Mouse (Mus musculus) hindbrain, embryonic 10.5 days (tissue): Measurements from ENCODE around the gene Rpusd1. TPM values are rescaled to one million over a fixed set of nuclear protein-coding genes. Genes with fewer than 3 reads are reported as not detected.
A peak's percentile ranks its signal among the peaks of the same experiment; 100 is the strongest.

Source experiments
- DNase-seq: peaks from one replicate; pipeline ENCODE4 v3.0.0-alpha.2; 2017; ENCODE audit warnings: low spot score
- H3K27ac ChIP-seq: fragments of 300-500 bp; sonication (generic); 2 replicates; pipeline ENCODE4 v1.5.1; 2016; ENCODE audit warnings: mild to moderate bottlenecking, moderate library complexity
- H3K27me3 ChIP-seq: fragments of 300-500 bp; sonication (generic); 2 replicates; pipeline ENCODE4 v1.6.1; 2016; ENCODE audit warnings: mild to moderate bottlenecking; ENCODE audit not compliant: poor library complexity, insufficient read depth, severe bottlenecking
- H3K36me3 ChIP-seq: fragments of 300-500 bp; sonication (generic); 2 replicates; pipeline ENCODE4 v1.6.1; 2016; ENCODE audit warnings: mild to moderate bottlenecking, moderate library complexity
- H3K4me1 ChIP-seq: fragments of 300-500 bp; sonication (generic); replicated peaks from 2 replicates; pipeline ENCODE4 v1.6.1; 2016; ENCODE audit warnings: mild to moderate bottlenecking
- H3K4me3 ChIP-seq: fragments of 300-500 bp; sonication (generic); 2 replicates; pipeline ENCODE4 v1.5.1; 2016; ENCODE audit warnings: mild to moderate bottlenecking, moderate library complexity
- H3K9me3 ChIP-seq: fragments of 300-500 bp; sonication (generic); 2 replicates; pipeline ENCODE4 v1.6.1; 2016; ENCODE audit warnings: mild to moderate bottlenecking, moderate library complexity
- WGBS: fragments of 180-500 bp; shearing (Covaris S2); methylation state at CpG from one replicate; pipeline ENCODE4 v1.1.7; 2016; 5-methylcytosine and 5-hydroxymethylcytosine counted together
- polyA plus RNA-seq: library from polyadenylated mRNA; unstranded; fragments of >200 nt; fragmentation: Nextera tagmentation; extraction: Ambion mirVana; gene quantifications from 2 replicates; pipeline ENCODE4 v1.2.1, GENCODE M21; 2016

Gene Rpusd1
- polyA plus RNA-seq, 1 experiment from 2014 or later = 24.8 TPM

- H3K4me1 ChIP-seq = no peaks in the 10 kb centered on the region
- no peaks in the 10 kb centered on the region for H3K9me3 ChIP-seq
- H3K27me3 ChIP-seq = no peaks in the 10 kb centered on the region; the same call in 1 of the 2 replicates
- H3K27ac ChIP-seq = no peak overlapping the region
- H3K4me3 ChIP-seq = no peak overlapping the region
- DNase-seq = no peak
- no peaks in the 10 kb centered on the region for H3K36me3 ChIP-seq
- WGBS = 81% methylated on average over 10 of the region's 10 CpGs
These were observed 16.8 kb downstream of the Rpusd1 start for GRCm38 (mm10) chr17:25744311-25744710.

- Histone ChIP-seq H3K4me1 (peaks cover 4% of the 10 kb centered on the region; the same call in 1 of the 2 replicates), H3K9me3 (no peaks in the 10 kb centered on the region), H3K36me3 (no peaks in the 10 kb centered on the region), H3K27me3 (no peaks in the 10 kb centered on the region), H3K4me3 (no peak overlapping the region), H3K27ac (no peak overlapping the region)
- 97% methylated on average over 4 of the region's 4 CpGs for WGBS
- DNase-seq = no peak
These were observed 20.8 kb downstream of the Rpusd1 start for GRCm38 (mm10) chr17:25748238-25748637.

- DNase-seq = no peak
- H3K4me3 ChIP-seq = no peak overlapping the region
- WGBS = 89% methylated on average over 6 of the region's 6 CpGs
- H3K9me3 ChIP-seq = no peaks in the 10 kb centered on the region
- H3K27me3 ChIP-seq = no peaks in the 10 kb centered on the region
- no peak overlapping the region for H3K27ac ChIP-seq
- peaks cover 4% of the 10 kb centered on the region; the same call in 1 of the 2 replicates for H3K4me1 ChIP-seq
- no peaks in the 10 kb centered on the region for H3K36me3 ChIP-seq
These were observed 21.8 kb downstream of the Rpusd1 start for GRCm38 (mm10) chr17:25749314-25749713.

GRCm38 (mm10) chr17:25751446-25751845, 24.0 kb downstream of the Rpusd1 start:
- no peak for DNase-seq

GRCm38 (mm10) chr17:25754241-25754640, 26.8 kb downstream of the Rpusd1 start, which contains the start of gene Msln:
TSS of gene Msln (minus strand) at chr17:25754378.
- Histone ChIP-seq H3K4me3 (no peak within 1 kb of the TSS), H3K4me1 (peaks cover 21% of the 10 kb centered on the region), H3K27me3 (peaks cover 17% of the 10 kb centered on the region), H3K36me3 (no peaks in the 10 kb centered on the region), H3K9me3 (no peaks in the 10 kb centered on the region), H3K27ac (no peak within 1 kb of the TSS)
- WGBS = 89% methylated on average over 9 of the region's 9 CpGs
- no peak for DNase-seq

More at GRCm38 (mm10) chr17:25751446-25751845, 24.0 kb downstream of the Rpusd1 start:
- Histone ChIP-seq H3K4me1 (peaks cover 21% of the 10 kb centered on the region), H3K27me3 (no peaks in the 10 kb centered on the region), H3K4me3 (no peak overlapping the region), H3K36me3 (no peaks in the 10 kb centered on the region), H3K27ac (no peak overlapping the region), H3K9me3 (no peaks in the 10 kb centered on the region)
- 79% methylated on average over 5 of the region's 5 CpGs for WGBS

GRCm38 (mm10) chr17:25755086-25755485, 27.6 kb downstream of the Rpusd1 start:
- H3K4me3 ChIP-seq = no peak overlapping the region
- WGBS = 80% methylated on average over 4 of the region's 4 CpGs

GRCm38 (mm10) chr17:25755627-25756377, 28.3 kb downstream of the Rpusd1 start:
- H3K4me3 ChIP-seq = no peak overlapping the region
- H3K27me3 ChIP-seq = peaks cover 19% of the 10 kb centered on the region
- H3K27ac ChIP-seq = peak overlapping the region; percentile 16; the same call in 1 of the 2 replicates
- no peak for DNase-seq
- no peaks in the 10 kb centered on the region for H3K36me3 ChIP-seq
- H3K4me1 ChIP-seq = peaks cover 21% of the 10 kb centered on the region
- 57% methylated on average over 4 of the region's 4 CpGs for WGBS
- no peaks in the 10 kb centered on the region for H3K9me3 ChIP-seq

More at GRCm38 (mm10) chr17:25755086-25755485, 27.6 kb downstream of the Rpusd1 start:
- no peak overlapping the region for H3K27ac ChIP-seq
- no peak for DNase-seq
- peaks cover 19% of the 10 kb centered on the region for H3K27me3 ChIP-seq
- H3K36me3 ChIP-seq = no peaks in the 10 kb centered on the region
- H3K9me3 ChIP-seq = no peaks in the 10 kb centered on the region
- peaks cover 21% of the 10 kb centered on the region for H3K4me1 ChIP-seq

GRCm38 (mm10) chr17:25756378-25757242, 29.1 kb downstream of the Rpusd1 start:
- Histone ChIP-seq H3K4me1 (peaks cover 26% of the 10 kb centered on the region), H3K36me3 (no peaks in the 10 kb centered on the region), H3K27me3 (peaks cover 19% of the 10 kb centered on the region), H3K4me3 (no peak overlapping the region), H3K9me3 (no peaks in the 10 kb centered on the region), H3K27ac (no peak overlapping the region)
- no peak for DNase-seq
- 78% methylated on average over 9 of the region's 9 CpGs for WGBS

- no peaks in the 10 kb centered on the region for H3K9me3 ChIP-seq
- no peaks in the 10 kb centered on the region for H3K36me3 ChIP-seq
- 75% methylated on average over 3 of the region's 3 CpGs for WGBS
- H3K4me3 ChIP-seq = no peak overlapping the region
- H3K27ac ChIP-seq = no peak overlapping the region
- H3K4me1 ChIP-seq = peaks cover 33% of the 10 kb centered on the region
- H3K27me3 ChIP-seq = peaks cover 19% of the 10 kb centered on the region
- DNase-seq = no peak
These were observed 30.2 kb downstream of the Rpusd1 start for GRCm38 (mm10) chr17:25757691-25758090.

GRCm38 (mm10) chr17:25760148-25760547, 32.7 kb downstream of the Rpusd1 start:
- Histone ChIP-seq H3K36me3 (no peaks in the 10 kb centered on the region), H3K27ac (no peak overlapping the region), H3K4me1 (peaks cover 29% of the 10 kb centered on the region), H3K9me3 (no peaks in the 10 kb centered on the region), H3K4me3 (no peak overlapping the region), H3K27me3 (peaks cover 25% of the 10 kb centered on the region)
- 83% methylated on average over 8 of the region's 8 CpGs for WGBS
- no peak for DNase-seq

GRCm38 (mm10) chr17:25761561-25761970, 34.1 kb downstream of the Rpusd1 start:
- peak; percentile 50 for DNase-seq
- WGBS = 34% methylated on average over 4 of the region's 4 CpGs
- Histone ChIP-seq H3K27me3 (peaks cover 32% of the 10 kb centered on the region), H3K36me3 (no peaks in the 10 kb centered on the region), H3K4me3 (no peak overlapping the region), H3K27ac (no peak overlapping the region), H3K4me1 (peaks cover 16% of the 10 kb centered on the region), H3K9me3 (no peaks in the 10 kb centered on the region)

- H3K4me1 ChIP-seq = peaks cover 16% of the 10 kb centered on the region
- H3K27me3 ChIP-seq = peaks cover 34% of the 10 kb centered on the region
- H3K4me3 ChIP-seq = no peak overlapping the region
- no peak overlapping the region for H3K27ac ChIP-seq
- no peaks in the 10 kb centered on the region for H3K9me3 ChIP-seq
- H3K36me3 ChIP-seq = no peaks in the 10 kb centered on the region
- 33% methylated on average over 3 of the region's 3 CpGs for WGBS
- no peak for DNase-seq
These were observed 35.1 kb downstream of the Rpusd1 start for GRCm38 (mm10) chr17:25762591-25762990.

GRCm38 (mm10) chr17:25765886-25766285, 38.4 kb downstream of the Rpusd1 start:
- WGBS = 63% methylated on average over 5 of the region's 5 CpGs
- H3K4me3 ChIP-seq = no peak overlapping the region
- peaks cover 16% of the 10 kb centered on the region for H3K4me1 ChIP-seq
- peak; percentile 60 for DNase-seq
- no peaks in the 10 kb centered on the region for H3K36me3 ChIP-seq
- H3K9me3 ChIP-seq = no peaks in the 10 kb centered on the region
- peaks cover 38% of the 10 kb centered on the region for H3K27me3 ChIP-seq
- H3K27ac ChIP-seq = no peak overlapping the region
